8 mouse cellular contexts compared by ENCODE assay signal in genomic region chr13:53471926-53472613, GRCm38 (mm10). TPM values are rescaled to one million over a fixed set of nuclear protein-coding genes. Genes with fewer than 3 reads are reported as not detected.
A peak's percentile ranks its signal among the peaks of the same experiment; 100 is the strongest.
DNase-seq lines count a peak whose midpoint lies in the region; ATAC-seq and TF ChIP-seq lines count a peak whose summit lies in the region.

No protein-coding gene starts in this region.

- intact Hi-C loops in gastrocnemius, adult 2 months (cut with DNase I) = no loop called here

- H3K9ac ChIP-seq in ES-E14 (ENCODE audit: insufficient read depth, low read depth, low read length, poor library complexity, severe bottlenecking) = peak overlapping the region; percentile 19
- H3K9ac ChIP-seq in liver, embryonic 14.5 days (replicated peaks) = no peak overlapping the region

- no peaks in the 10 kb centered on the region for H3K9me3 ChIP-seq in ES-E14 (ENCODE audit: control insufficient read depth, insufficient read depth, low read depth, low read length)
- H3K9me3 ChIP-seq in liver, embryonic 14.5 days (ENCODE audit: control insufficient read depth, low read length) = no peaks in the 10 kb centered on the region

- no peak for TF ChIP-seq CTCF in gastrocnemius, adult 2 months (IDR thresholded peaks at IDR 0.05)
- no peak for TF ChIP-seq CTCF in liver, embryonic 14.5 days (IDR thresholded peaks at IDR 0.05; ENCODE audit: low read depth)

- H3K27me3 ChIP-seq in liver, embryonic 14.5 days (ENCODE audit: control insufficient read depth, insufficient read depth, low read length) = peaks cover 93% of the 10 kb centered on the region

- H3K4me2 ChIP-seq in liver, embryonic 14.5 days (ENCODE audit: low read depth) = peak overlapping the region; percentile 55

- 2% methylated on average over 49 of the region's 50 CpGs for WGBS in liver, embryonic 14.5 days (ENCODE audit: insufficient replicate concordance)

- DNase-seq in gastrocnemius, adult 2 months = no peak
- no peak for DNase-seq in gastrocnemius, postnatal 4 days (ENCODE audit: low spot score in 2 of 2)
- no peak for DNase-seq in ES-E14 (ENCODE audit: low read depth, low spot score)
- no peak for DNase-seq in liver, embryonic 14.5 days (ENCODE audit: low read depth in 3 of 3, low spot score in 3 of 3)
- DNase-seq in left cerebral cortex, adult 9 months (ENCODE audit: low spot score in 2 of 2) = no peak
- DNase-seq in frontal cortex, postnatal 25 days (ENCODE audit: low spot score in 2 of 2) = no peak
- DNase-seq in left cerebral cortex, adult 11 months (ENCODE audit: low spot score) = no peak

- peaks cover 0 to 7% of the 10 kb centered on the region in 2 experiments; a peak in 2 of 4 replicates for H3K4me1 ChIP-seq in ES-E14 (ENCODE audit: control insufficient read depth in 2 of 2, insufficient read depth in 2 of 2, low read length in 2 of 2, poor library complexity in 1 of 2)
- no peaks in the 10 kb centered on the region for H3K4me1 ChIP-seq in liver, embryonic 14.5 days (replicated peaks; ENCODE audit: control insufficient read depth in 2 of 2, insufficient read depth in 2 of 2, low read length in 1 of 2)

- no peak overlapping the region for H3K27ac ChIP-seq in gastrocnemius, adult 2 months
- no peak overlapping the region for H3K27ac ChIP-seq in ES-E14 (ENCODE audit: insufficient read depth, low read depth, low read length, poor library complexity, severe bottlenecking)
- H3K27ac ChIP-seq in liver, embryonic 14.5 days = no peak overlapping the region

- H3K4me3 ChIP-seq in gastrocnemius, adult 2 months = peak overlapping the region; percentile 69
- H3K4me3 ChIP-seq in ES-E14 (ENCODE audit: insufficient read depth in 1 of 2, low read depth in 1 of 2, low read length in 2 of 2, poor library complexity in 1 of 2, severe bottlenecking in 1 of 2) = peak overlapping the region; percentile 65 to 72
- peak overlapping the region; percentile 11 to 25; a peak in 3 of 4 replicates for H3K4me3 ChIP-seq in liver, embryonic 14.5 days (ENCODE audit: insufficient read depth in 1 of 2, low read depth in 2 of 2, low read length in 2 of 2)

- no peaks in the 10 kb centered on the region for H3K36me3 ChIP-seq in ES-E14 (ENCODE audit: control insufficient read depth, insufficient read depth, low read length, poor library complexity, severe bottlenecking)
- no peaks in the 10 kb centered on the region for H3K36me3 ChIP-seq in liver, embryonic 14.5 days (replicated peaks; ENCODE audit: control insufficient read depth, insufficient read depth, low read depth)

- 0 out of 2 replicates have a peak, but pooled peaks have one; percentile 5 for ATAC-seq in granulocyte monocyte progenitor cell, adult 5-6 weeks (replicated peaks; ENCODE audit: poor library complexity, severe bottlenecking)
- no peak for ATAC-seq in liver, embryonic 14.5 days (ENCODE audit: insufficient read depth)

- no peak for TF ChIP-seq EP300 in liver, embryonic 14.5 days (IDR thresholded peaks at IDR 0.05; ENCODE audit: low read depth)

- in situ Hi-C loops in ES-E14 (cut with MboI; ENCODE audit: low sequenced_read_pairs in 2 of 2, unreplicated experiment in 2 of 2) = no loop called here

TF ChIP-seq in ES-E14, 5 proteins besides CTCF, POLR2A, EP300 and RAD21:
- no peak for TF ChIP-seq HCFC1 (IDR thresholded peaks at IDR 0.05; ENCODE audit: borderline replicate concordance, insufficient read depth, low read length)
- no peak for TF ChIP-seq CHD2 (IDR thresholded peaks at IDR 0.05; ENCODE audit: low read depth, low read length)
- no peak for TF ChIP-seq MAFK (IDR thresholded peaks at IDR 0.05; ENCODE audit: insufficient read depth, low read depth, low read length)
- TF ChIP-seq ZNF384 (IDR thresholded peaks at IDR 0.05; ENCODE audit: low read depth, low read length) = no peak
- no peak for TF ChIP-seq ZC3H11A (IDR thresholded peaks at IDR 0.05; ENCODE audit: borderline replicate concordance, low read depth, low read length)
TF ChIP-seq in ES-E14: peak in this region for 0.

RNA-seq across cellular contexts. Expression of gene Msx2, which starts 0.8 kb away (rescaled TPM):
- not detected for total RNA-seq in gastrocnemius, adult 2 months (2021)
- total RNA-seq in gastrocnemius, postnatal 4 days (2021) = under 1 TPM; 0.31 to 0.69 TPM
- total RNA-seq in ES-E14 (2012; rRNA removed) = 2.0 and 3.7 TPM in 2 replicates
- not detected in 2 replicates for total RNA-seq in granulocyte monocyte progenitor cell, adult 5-6 weeks (2014; fragmentation: Nextera tagmentation)
- not detected in 2 replicates for total RNA-seq in granulocyte monocyte progenitor cell, adult 5-6 weeks (2017)
- 0.02 TPM in 2 replicates for polyA plus RNA-seq in liver, embryonic 14.5 days (2012; rRNA removed)
- polyA plus RNA-seq in liver, embryonic 14.5 days (2014; fragmentation: Nextera tagmentation; extraction: Ambion mirVana) = not detected in 2 replicates

Comparison
In these comparisons a context has a peak if more than half of its experiments do, and no peak if none do; other contexts are left out.
1. H3K4me3 ChIP-seq: peak in every context shown above with its lines; median percentile 69 in gastrocnemius, adult 2 months; 68 in ES-E14; 18 in liver, embryonic 14.5 days.